Mouse (Mus musculus) bone marrow, adult 2 months (tissue): ENCODE results near the gene Bicdl2.

ENCODE experiments used
- CTCF ChIP-seq: fragments of 200-500 bp; IDR thresholded peaks from 2 replicates; pipeline ENCODE4 v1.5.1; 2011; ENCODE audit warnings: low read length, control low read depth; ENCODE audit not compliant: control insufficient read depth, insufficient read depth
- POLR2A ChIP-seq: fragments of 200-500 bp; IDR thresholded peaks from 2 replicates; pipeline ENCODE4 v1.6.1; 2011; ENCODE audit warnings: low read depth, mild to moderate bottlenecking, control low read depth, low read length, borderline replicate concordance; ENCODE audit not compliant: control insufficient read depth

GRCm38 (mm10) chr17:23654001-23654400 lies 6.3 kb upstream of the Bicdl2 start:
- TF ChIP-seq CTCF (no peak), POLR2A (no peak)
